Mouse (Mus musculus) thymus, adult 2 months (tissue): Measurements from ENCODE around the gene Dennd6b. TPM values are rescaled to one million over a fixed set of nuclear protein-coding genes. Genes with fewer than 3 reads are reported as not detected.

Experiments
- DNase-seq: peaks from one replicate; pipeline ENCODE4 v3.0.0; 2021
- H3K27ac ChIP-seq: fragments of 200-500 bp; 2 replicates; pipeline ENCODE4 v1.5.1; 2012; ENCODE audit warnings: low read length, control low read depth; ENCODE audit not compliant: control insufficient read depth, insufficient read depth
- H3K27me3 ChIP-seq: fragments of 200-500 bp; 2 replicates; pipeline ENCODE4 v1.6.1; 2012; ENCODE audit warnings: mild to moderate bottlenecking, low read length, moderate library complexity, mixed read lengths; ENCODE audit not compliant: control insufficient read depth, insufficient read depth
- H3K36me3 ChIP-seq: fragments of 200-500 bp; 2 replicates; pipeline ENCODE4 v1.6.1; 2012; ENCODE audit warnings: mild to moderate bottlenecking, low read length, moderate library complexity; ENCODE audit not compliant: control insufficient read depth, insufficient read depth
- H3K4me1 ChIP-seq: fragments of 200-500 bp; replicated peaks from 2 replicates; pipeline ENCODE4 v1.6.1; 2012; ENCODE audit warnings: low read length; ENCODE audit not compliant: control insufficient read depth, insufficient read depth
- H3K4me3 ChIP-seq: fragments of 200-500 bp; 2 replicates; pipeline ENCODE4 v1.5.1; 2012; ENCODE audit warnings: mild to moderate bottlenecking, low read length, control low read depth, moderate library complexity; ENCODE audit not compliant: control insufficient read depth, insufficient read depth
- CTCF ChIP-seq: fragments of 200-500 bp; IDR thresholded peaks from 2 replicates; pipeline ENCODE4 v1.5.1; 2012; ENCODE audit warnings: mild to moderate bottlenecking, control low read depth, low read length, moderate library complexity, borderline replicate concordance; ENCODE audit not compliant: control insufficient read depth, poor library complexity, insufficient read depth; ENCODE audit errors: extremely low read depth
- POLR2A ChIP-seq: fragments of 200-500 bp; IDR thresholded peaks from 2 replicates; pipeline ENCODE4 v1.6.1; 2012; ENCODE audit warnings: mild to moderate bottlenecking, low read length, control low read depth, moderate library complexity; ENCODE audit not compliant: control insufficient read depth, poor library complexity, insufficient read depth; ENCODE audit errors: extremely low read depth
- WGBS: fragments of 180-500 bp; shearing (Covaris S2); methylation state at CpG from one replicate; pipeline ENCODE4 v1.1.7; 2018; 5-methylcytosine and 5-hydroxymethylcytosine counted together
- polyA plus RNA-seq: library from polyadenylated mRNA; depleted of rRNA; stranded (reverse); fragments of >200 nt; gene quantifications from 2 replicates; pipeline ENCODE4 v1.2.3, GENCODE M21; 2012; rRNA removed

Gene Dennd6b
- polyA plus RNA-seq: 42.3 and 50.1 TPM in 2 replicates

DNA sequence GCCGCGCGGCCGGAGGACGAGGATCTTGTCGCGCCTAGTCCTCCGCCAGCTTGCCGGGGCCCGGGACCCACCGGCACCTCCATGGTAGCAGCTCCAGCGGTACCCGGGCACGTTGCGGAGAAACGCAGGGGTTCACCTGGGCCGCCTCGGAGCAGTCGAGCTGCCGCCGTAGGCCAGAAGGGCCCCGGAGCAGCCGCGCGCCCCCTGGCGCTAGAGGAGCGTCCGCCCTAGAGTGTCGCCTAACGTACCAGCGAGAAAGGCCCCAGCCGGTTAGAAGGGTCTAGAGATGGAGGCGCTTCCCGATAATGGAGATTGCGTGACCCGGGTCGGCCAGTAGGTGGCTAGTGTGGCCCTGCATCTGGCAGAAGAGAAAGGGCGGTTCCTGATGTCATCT, at the start of gene Dennd6b:
Gene Dennd6b, minus strand, starts transcription at position 184 of the 394 bp plus-strand sequence.
- H3K4me1 ChIP-seq: peaks cover 14% of the 10 kb centered on the region
- WGBS: under 1% methylated on average over 38 of the region's 38 CpGs

DNA sequence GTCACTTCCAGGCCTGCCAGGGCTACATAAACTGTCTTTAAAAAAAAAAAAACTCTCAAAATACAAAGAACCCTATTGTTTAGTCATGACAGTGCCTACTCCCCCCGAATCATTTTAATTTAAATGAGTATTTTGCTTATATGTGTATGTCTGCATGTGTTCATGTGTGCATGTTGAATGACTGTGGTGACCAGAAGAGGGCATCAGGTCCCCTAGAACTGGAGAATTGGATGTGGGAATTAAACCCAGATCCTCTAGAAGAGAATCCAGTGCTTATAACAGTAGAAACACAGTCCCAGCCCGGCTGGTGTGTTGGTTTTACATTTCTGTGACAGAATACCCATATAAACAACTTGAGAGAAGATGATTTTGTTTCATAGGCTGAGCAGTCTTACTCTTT, 44.7 kb upstream of the Dennd6b start:
- Histone ChIP-seq H3K4me1 (peaks cover 4% of the 10 kb centered on the region), H3K4me3 (no peak overlapping the region), H3K36me3 (peaks cover 26% of the 10 kb centered on the region), H3K27ac (no peak overlapping the region), H3K27me3 (no peaks in the 10 kb centered on the region)
- TF ChIP-seq POLR2A: no peak
- no peak for TF ChIP-seq CTCF
- DNase-seq: peak; percentile 12
- 94% methylated on average over 2 of the region's 2 CpGs for WGBS

More for the DNA sequence above, at the start of gene Dennd6b:
- Histone ChIP-seq H3K27ac (peak within 1 kb of the TSS; percentile 69), H3K4me3 (peak within 1 kb of the TSS; percentile 71), H3K36me3 (no peaks in the 10 kb centered on the region), H3K27me3 (no peaks in the 10 kb centered on the region)
- TF ChIP-seq POLR2A (no peak), CTCF (peak; percentile 94)
- peak; percentile 97 for DNase-seq

GRCm38 (mm10) chr15:89239751-89240392, 43.6 kb upstream of the Dennd6b start:
- Histone ChIP-seq H3K27me3 (no peaks in the 10 kb centered on the region), H3K36me3 (peaks cover 23% of the 10 kb centered on the region), H3K4me1 (peaks cover 4% of the 10 kb centered on the region), H3K4me3 (no peak overlapping the region), H3K27ac (peak overlapping the region; percentile 39; the same call in 1 of the 2 replicates)
- no peak for TF ChIP-seq CTCF
- no peak for TF ChIP-seq POLR2A
- 16% methylated on average over 3 of the region's 3 CpGs for WGBS
- no peak for DNase-seq

GRCm38 (mm10) chr15:89234052-89234451, 37.8 kb upstream of the Dennd6b start:
- DNase-seq: no peak
- H3K27me3 ChIP-seq: no peaks in the 10 kb centered on the region
- 96% methylated on average over 4 of the region's 4 CpGs for WGBS
- peaks cover 5% of the 10 kb centered on the region; the same call in 1 of the 2 replicates for H3K36me3 ChIP-seq
- H3K27ac ChIP-seq: no peak overlapping the region
- H3K4me3 ChIP-seq: no peak overlapping the region
- TF ChIP-seq CTCF: no peak
- no peak for TF ChIP-seq POLR2A
- no peaks in the 10 kb centered on the region for H3K4me1 ChIP-seq

- H3K4me3 ChIP-seq: no peak overlapping the region
- WGBS: 70% methylated on average over 2 of the region's 2 CpGs
- no peak for DNase-seq
- TF ChIP-seq POLR2A (no peak), CTCF (no peak)
- H3K27ac ChIP-seq: no peak overlapping the region
- no peaks in the 10 kb centered on the region for H3K27me3 ChIP-seq
- no peaks in the 10 kb centered on the region for H3K4me1 ChIP-seq
- peaks cover 5% of the 10 kb centered on the region; the same call in 1 of the 2 replicates for H3K36me3 ChIP-seq
These were observed 37.3 kb upstream of the Dennd6b start for GRCm38 (mm10) chr15:89233586-89233985.

GRCm38 (mm10) chr15:89215611-89216233, 19.4 kb upstream of the Dennd6b start:
- Histone ChIP-seq H3K36me3 (peaks cover 3% of the 10 kb centered on the region; the same call in 1 of the 2 replicates), H3K27me3 (no peaks in the 10 kb centered on the region), H3K4me3 (no peak overlapping the region), H3K4me1 (peaks cover 14% of the 10 kb centered on the region), H3K27ac (no peak overlapping the region)
- no peak for DNase-seq
- TF ChIP-seq CTCF (no peak), POLR2A (no peak)
- 92% methylated on average over 2 of the region's 2 CpGs for WGBS
